Mouse (Mus musculus) ES-E14 (cell line): Measurements from ENCODE around the gene Irf9. TPM values are rescaled to one million over a fixed set of nuclear protein-coding genes. Genes with fewer than 3 reads are reported as not detected.

ENCODE experiments used
- DNase-seq: peaks from one replicate; pipeline ENCODE4 v3.0.0-alpha.2; 2013; ENCODE audit warnings: low read depth, low spot score
- H3K27ac ChIP-seq: 2 replicates; pipeline ENCODE4 v1.5.1; 2012; ENCODE audit warnings: low read depth, mild to moderate bottlenecking, low read length, moderate library complexity, mixed read lengths; ENCODE audit not compliant: poor library complexity, insufficient read depth, severe bottlenecking
- H3K36me3 ChIP-seq: 2 replicates; pipeline ENCODE4 v1.6.1; 2012; ENCODE audit warnings: mild to moderate bottlenecking, low read length, moderate library complexity, mixed read lengths; ENCODE audit not compliant: control insufficient read depth, poor library complexity, insufficient read depth, severe bottlenecking
- H3K4me1 ChIP-seq, 2 experiments: fragments of 150-350 bp in 1 of 2; sonication (generic) in 1 of 2; 2 replicates each; pipeline ENCODE4 v1.6.1; 2012; ENCODE audit warnings: low read length in 2 of 2, mild to moderate bottlenecking in 1 of 2, mixed read lengths in 1 of 2; ENCODE audit not compliant: control insufficient read depth in 2 of 2, insufficient read depth in 2 of 2, poor library complexity in 1 of 2
- H3K4me3 ChIP-seq, 2 experiments: fragments of 150-350 bp in 1 of 2; sonication (generic) in 1 of 2; 2 replicates each; pipeline ENCODE4 v1.5.1; 2012; ENCODE audit warnings: low read length in 2 of 2, low read depth in 1 of 2, mild to moderate bottlenecking in 1 of 2, mixed read lengths in 1 of 2; ENCODE audit not compliant: insufficient read depth in 1 of 2, poor library complexity in 1 of 2, severe bottlenecking in 1 of 2
- H3K9ac ChIP-seq: 2 replicates; pipeline ENCODE4 v1.6.1; 2012; ENCODE audit warnings: low read depth, mild to moderate bottlenecking, low read length, mixed read lengths; ENCODE audit not compliant: poor library complexity, insufficient read depth, severe bottlenecking
- H3K9me3 ChIP-seq: fragments of 150-350 bp; sonication (generic); 2 replicates; pipeline ENCODE4 v1.6.1; 2012; ENCODE audit warnings: low read depth, mild to moderate bottlenecking, low read length; ENCODE audit not compliant: control insufficient read depth, insufficient read depth
- CHD2 ChIP-seq: IDR thresholded peaks from 2 replicates; pipeline ENCODE4 v1.6.1; 2014; ENCODE audit warnings: mild to moderate bottlenecking, low read depth, low read length, inconsistent platforms
- HCFC1 ChIP-seq: IDR thresholded peaks from 2 replicates; pipeline ENCODE4 v1.6.1; 2012; ENCODE audit warnings: low read length, inconsistent platforms, borderline replicate concordance; ENCODE audit not compliant: insufficient read depth
- MAFK ChIP-seq: IDR thresholded peaks from 2 replicates; pipeline ENCODE4 v1.6.1; 2014; ENCODE audit warnings: mild to moderate bottlenecking, low read depth, low read length, inconsistent platforms; ENCODE audit not compliant: insufficient read depth
- ZC3H11A ChIP-seq: IDR thresholded peaks from 2 replicates; pipeline ENCODE4 v1.6.1; 2012; ENCODE audit warnings: low read depth, mild to moderate bottlenecking, inconsistent platforms, low read length, borderline replicate concordance
- ZNF384 ChIP-seq: IDR thresholded peaks from 2 replicates; pipeline ENCODE4 v1.6.1; 2012; ENCODE audit warnings: low read depth, low read length, inconsistent platforms
- in situ Hi-C, 2 experiments: fragments of 600-800 bp; cut with MboI; formaldehyde crosslinking; loops; one replicate each; pipeline ENCODE4 v1.15.1; 2025; ENCODE audit warnings: low sequenced_read_pairs in 2 of 2, inconsistent platforms in 1 of 2; ENCODE audit not compliant: unreplicated experiment in 2 of 2
- total RNA-seq: library from RNA; depleted of rRNA; stranded (reverse); fragments of 300-350 nt; gene quantifications from 2 replicates; pipeline ENCODE4 v1.2.3, GENCODE M21; 2012

Gene Irf9
- total RNA-seq, 1 experiment: 5.8 TPM

DNA sequence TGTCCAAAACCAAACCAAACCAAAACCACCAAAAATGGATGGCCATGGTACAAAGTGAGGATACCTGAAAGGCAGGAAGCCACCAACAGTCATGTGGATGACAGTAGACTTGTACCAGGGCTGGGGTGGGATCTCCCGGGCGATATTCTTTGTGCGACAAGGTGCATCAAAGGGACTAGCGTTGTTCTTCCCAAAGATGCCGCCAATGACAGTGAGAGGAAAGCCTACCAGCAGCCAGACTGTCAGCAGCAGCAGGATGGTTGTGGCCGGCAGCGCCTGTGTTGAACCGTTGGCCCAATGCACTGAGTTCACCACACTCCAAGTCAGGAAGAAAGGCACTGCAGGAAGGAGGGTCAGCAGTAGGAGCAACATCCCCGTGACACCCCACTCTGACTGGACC, 34.4 kb downstream of the Irf9 start, which contains the start of gene Gm49378:
TSS of gene Gm49378 (minus strand) at position 101 of the 400 bp plus-strand sequence.
- H3K36me3 ChIP-seq: peaks cover 35% of the 10 kb centered on the region
- no peak within 1 kb of the TSS for H3K27ac ChIP-seq
- TF ChIP-seq MAFK (no peak), ZNF384 (no peak), HCFC1 (no peak), ZC3H11A (no peak), CHD2 (no peak)
- in situ Hi-C loops: no loop called here
- no peaks in the 10 kb centered on the region for H3K9me3 ChIP-seq
- H3K9ac ChIP-seq: no peak within 1 kb of the TSS
- H3K4me3 ChIP-seq: no peak within 1 kb of the TSS
- H3K4me1 ChIP-seq: peaks cover 2 to 6% of the 10 kb centered on the region in 2 experiments; a peak in 1 of 4 replicates
- DNase-seq: no peak

DNA sequence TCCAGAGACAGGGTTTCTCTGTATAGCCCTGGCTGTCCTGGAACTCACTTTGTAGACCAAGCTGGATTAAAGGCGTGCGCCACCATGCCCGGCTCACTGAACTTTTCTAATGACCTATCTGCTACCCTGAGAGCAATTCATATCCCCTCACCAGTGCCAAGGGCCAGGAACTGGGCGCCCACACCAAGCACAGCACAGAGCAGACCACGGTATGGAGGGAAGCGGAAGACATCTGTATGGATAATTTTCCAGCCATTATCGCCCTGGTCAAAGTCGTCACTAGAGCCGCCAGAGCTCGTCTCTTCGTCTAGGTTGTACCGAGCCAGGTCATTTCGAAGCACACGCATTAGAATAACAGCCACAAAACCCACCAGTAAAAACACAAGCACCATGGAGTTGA, 37.4 kb downstream of the Irf9 start:
- Histone ChIP-seq H3K9ac (no peak overlapping the region), H3K36me3 (peaks cover 19% of the 10 kb centered on the region), H3K4me1 (peaks cover 3 to 5% of the 10 kb centered on the region in 2 experiments; a peak in 1 of 4 replicates), H3K9me3 (no peaks in the 10 kb centered on the region), H3K27ac (no peak overlapping the region), H3K4me3 (no peak overlapping the region)
- DNase-seq: no peak
- in situ Hi-C loops: no loop called here
- TF ChIP-seq CHD2: no peak
- no peak for TF ChIP-seq MAFK
- TF ChIP-seq HCFC1: no peak
- no peak for TF ChIP-seq ZNF384
- TF ChIP-seq ZC3H11A: no peak

DNA sequence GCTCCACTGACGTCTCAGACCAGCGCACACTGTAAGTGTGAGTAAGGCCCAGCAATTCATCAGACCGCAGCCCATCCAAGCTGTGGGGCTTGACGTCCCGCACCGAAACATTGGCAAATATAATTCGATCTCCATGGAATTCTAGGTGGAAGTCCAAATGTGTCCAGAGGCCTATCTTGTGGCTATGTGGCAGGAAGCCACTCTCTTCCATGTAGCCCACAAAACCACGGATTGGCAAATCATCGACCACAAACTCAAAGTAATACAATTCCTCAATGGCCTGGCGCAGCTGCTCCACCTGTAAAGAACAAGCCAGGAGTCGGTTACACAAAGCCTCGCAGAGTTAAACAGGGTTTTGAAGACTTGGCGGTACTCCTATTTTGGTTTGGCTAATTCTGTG, 37.9 kb downstream of the Irf9 start:
- Histone ChIP-seq H3K27ac (no peak overlapping the region), H3K9me3 (no peaks in the 10 kb centered on the region), H3K4me3 (no peak overlapping the region), H3K4me1 (peaks cover 3 to 4% of the 10 kb centered on the region in 2 experiments; a peak in 1 of 4 replicates), H3K36me3 (peaks cover 19% of the 10 kb centered on the region), H3K9ac (no peak overlapping the region)
- no peak for DNase-seq
- in situ Hi-C loops: no loop called here
- TF ChIP-seq CHD2: no peak
- no peak for TF ChIP-seq ZC3H11A

DNA sequence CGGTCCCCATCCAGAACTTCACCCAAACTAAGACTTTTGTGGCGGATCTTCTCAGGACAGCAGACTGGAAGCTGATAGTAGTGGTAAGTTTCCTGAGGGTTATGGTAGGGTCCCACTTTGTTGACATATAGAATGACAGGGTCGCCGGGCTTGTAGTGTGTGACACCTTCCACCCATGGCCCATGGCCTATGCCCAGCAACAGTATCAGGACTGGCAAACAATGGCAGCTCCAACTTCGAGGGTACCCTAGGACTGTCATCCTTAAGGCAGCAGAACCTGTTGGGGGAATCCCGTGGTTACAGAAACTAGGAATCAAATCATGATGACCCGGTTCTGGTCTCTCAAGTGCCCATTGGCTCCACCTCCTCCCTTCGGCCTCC, 39.3 kb downstream of the Irf9 start:
- Histone ChIP-seq H3K27ac (no peak overlapping the region), H3K9ac (peak overlapping the region; percentile 84), H3K4me3 (peak overlapping the region; percentile 92 to 95), H3K36me3 (peaks cover 19% of the 10 kb centered on the region), H3K9me3 (no peaks in the 10 kb centered on the region), H3K4me1 (peaks cover 3 to 6% of the 10 kb centered on the region in 2 experiments; a peak in 1 of 4 replicates)
- in situ Hi-C loops: no loop called here
- DNase-seq: no peak
- TF ChIP-seq ZNF384 (no peak), CHD2 (no peak), ZC3H11A (no peak), MAFK (no peak)
